Mouse (Mus musculus) embryonic facial prominence, embryonic 14.5 days (tissue): Measurements from ENCODE around the gene Dcx. TPM values are rescaled to one million over a fixed set of nuclear protein-coding genes. Genes with fewer than 3 reads are reported as not detected.

Experiments used
- ATAC-seq: fragments of 200-750 bp; cut with Nextera tagmentation; 2 replicates; pipeline ENCODE4 v1.8.0; 2017; ENCODE audit warnings: low read depth, moderate number of reproducible peaks, moderate TSS enrichment
- DNase-seq: peaks from one replicate; pipeline ENCODE4 v3.0.0-alpha.2; 2015; ENCODE audit warnings: low spot score
- H3K27ac ChIP-seq: fragments of 300-500 bp; sonication (generic); replicated peaks from 2 replicates; pipeline ENCODE4 v1.5.1; 2014; ENCODE audit warnings: low read depth, mild to moderate bottlenecking, low read length, moderate library complexity
- H3K27me3 ChIP-seq: fragments of 300-500 bp; sonication (generic); replicated peaks from 2 replicates; pipeline ENCODE4 v1.6.1; 2014; ENCODE audit warnings: low read length; ENCODE audit not compliant: control insufficient read depth, insufficient read depth
- H3K36me3 ChIP-seq: fragments of 300-500 bp; sonication (generic); 2 replicates; pipeline ENCODE4 v1.6.1; 2014; ENCODE audit warnings: low read length, mixed read lengths; ENCODE audit not compliant: control insufficient read depth, insufficient read depth
- H3K4me1 ChIP-seq: fragments of 300-500 bp; sonication (generic); 2 replicates; pipeline ENCODE4 v1.6.1; 2014; ENCODE audit warnings: antibody characterized with exemption, low read length; ENCODE audit not compliant: control insufficient read depth, insufficient read depth
- H3K4me2 ChIP-seq: fragments of 300-500 bp; sonication (generic); 2 replicates; pipeline ENCODE4 v1.6.1; 2014; ENCODE audit warnings: low read depth, mild to moderate bottlenecking, low read length, moderate library complexity, mixed read lengths
- H3K4me3 ChIP-seq: fragments of 300-500 bp; sonication (generic); 2 replicates; pipeline ENCODE4 v1.5.1; 2014; ENCODE audit warnings: low read depth, mild to moderate bottlenecking, low read length
- H3K9ac ChIP-seq: fragments of 300-500 bp; sonication (generic); 2 replicates; pipeline ENCODE4 v1.6.1; 2014; ENCODE audit warnings: low read depth, mild to moderate bottlenecking, low read length, moderate library complexity, mixed read lengths
- H3K9me3 ChIP-seq: fragments of 300-500 bp; sonication (generic); 2 replicates; pipeline ENCODE4 v1.6.1; 2016; ENCODE audit warnings: low read length; ENCODE audit not compliant: control insufficient read depth
- WGBS: fragments of 180-500 bp; shearing (Covaris S2); extraction: QIAGEN DNeasy Blood & Tissue Kit; methylation state at CpG from one replicate; pipeline ENCODE4 v1.1.7; 2014; 5-methylcytosine and 5-hydroxymethylcytosine counted together
- polyA plus RNA-seq: library from polyadenylated mRNA; unstranded; fragments of >200 nt; fragmentation: Nextera tagmentation; extraction: Ambion mirVana; gene quantifications from 2 replicates; pipeline ENCODE4 v1.2.1, GENCODE M21; 2014

Dcx gene
- polyA plus RNA-seq, 1 experiment from 2014 or later, result 27.3 TPM

DNA sequence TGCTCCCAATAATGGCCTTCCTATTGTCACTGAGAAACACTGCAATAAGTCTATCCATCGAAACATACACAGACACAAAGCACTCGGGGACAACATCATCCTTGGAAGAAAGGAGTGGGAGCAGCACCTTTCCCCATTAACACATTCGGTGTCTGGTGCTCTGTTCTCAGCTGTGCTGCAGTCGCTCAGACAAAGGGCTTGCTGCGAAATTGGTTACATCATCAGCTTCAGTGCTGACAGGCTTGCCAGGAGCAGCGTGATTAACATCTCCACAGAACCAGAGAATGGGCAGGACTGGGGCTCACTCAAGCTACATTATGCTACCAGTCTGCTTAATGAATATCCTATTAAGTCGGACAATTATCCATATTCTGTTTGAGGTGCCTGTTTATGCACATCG lies 30.8 kb downstream of the Dcx start:
- DNase-seq (no peak), ATAC-seq (peak; percentile 30; the same call in 1 of the 2 replicates)
- no peak overlapping the region for H3K9ac ChIP-seq
- no peak overlapping the region for H3K27ac ChIP-seq
- 61% methylated on average over 8 of the region's 8 CpGs for WGBS
- H3K4me1 ChIP-seq, result no peaks in the 10 kb centered on the region
- no peak overlapping the region for H3K4me2 ChIP-seq
- H3K4me3 ChIP-seq, result no peak overlapping the region
- no peaks in the 10 kb centered on the region for H3K36me3 ChIP-seq
- no peaks in the 10 kb centered on the region for H3K9me3 ChIP-seq
- H3K27me3 ChIP-seq, result peaks cover 14% of the 10 kb centered on the region

- Histone ChIP-seq H3K27me3 (peaks cover 8% of the 10 kb centered on the region; the same call in 1 of the 2 replicates), H3K36me3 (no peaks in the 10 kb centered on the region), H3K4me1 (no peaks in the 10 kb centered on the region), H3K9ac (no peak overlapping the region), H3K4me3 (no peak overlapping the region), H3K27ac (no peak overlapping the region; the same call in 1 of the 2 replicates), H3K9me3 (no peaks in the 10 kb centered on the region), H3K4me2 (no peak overlapping the region)
- DNase-seq (peak; percentile 42), ATAC-seq (peak; percentile 37; the same call in 1 of the 2 replicates)
- WGBS, result 59% methylated on average over 7 of the region's 7 CpGs
These were observed 35.5 kb downstream of the Dcx start for GRCm38 (mm10) chrX:143897363-143898285.

- ATAC-seq, result no peak; the same call in 1 of the 2 replicates
- Histone ChIP-seq H3K27me3 (peaks cover 3% of the 10 kb centered on the region; the same call in 1 of the 2 replicates), H3K9me3 (no peaks in the 10 kb centered on the region), H3K4me2 (no peak overlapping the region), H3K4me3 (no peak overlapping the region), H3K9ac (no peak overlapping the region), H3K27ac (no peak overlapping the region), H3K4me1 (no peaks in the 10 kb centered on the region), H3K36me3 (no peaks in the 10 kb centered on the region)
- no peak for DNase-seq
- 67% methylated on average over 5 of the region's 5 CpGs for WGBS
These were observed 36.2 kb downstream of the Dcx start for GRCm38 (mm10) chrX:143896936-143897335.

GRCm38 (mm10) chrX:143893180-143893579 lies 39.9 kb downstream of the Dcx start:
- Histone ChIP-seq H3K4me2 (no peak overlapping the region), H3K36me3 (no peaks in the 10 kb centered on the region), H3K9ac (no peak overlapping the region), H3K9me3 (no peaks in the 10 kb centered on the region), H3K4me3 (no peak overlapping the region), H3K27me3 (peaks cover 3% of the 10 kb centered on the region; the same call in 1 of the 2 replicates), H3K27ac (no peak overlapping the region), H3K4me1 (no peaks in the 10 kb centered on the region)
- ATAC-seq (no peak), DNase-seq (peak; percentile 52)
- 49% methylated on average over 3 of the region's 3 CpGs for WGBS

- ATAC-seq, result no peak
These were observed 47.3 kb downstream of the Dcx start for GRCm38 (mm10) chrX:143885765-143886164.

GRCm38 (mm10) chrX:143884953-143885352 lies 48.2 kb downstream of the Dcx start:
- H3K4me1 ChIP-seq, result no peaks in the 10 kb centered on the region
- H3K27me3 ChIP-seq, result peaks cover 3% of the 10 kb centered on the region
- ATAC-seq (peak; percentile 77; the same call in 1 of the 2 replicates), DNase-seq (peak; percentile 84)
- H3K36me3 ChIP-seq, result no peaks in the 10 kb centered on the region
- H3K9me3 ChIP-seq, result no peaks in the 10 kb centered on the region
- H3K4me2 ChIP-seq, result no peak overlapping the region
- H3K27ac ChIP-seq, result peak overlapping the region; percentile 44
- WGBS, result 26% methylated on average over 3 of the region's 3 CpGs
- no peak overlapping the region for H3K4me3 ChIP-seq
- no peak overlapping the region for H3K9ac ChIP-seq

More at GRCm38 (mm10) chrX:143885765-143886164, 47.3 kb downstream of the Dcx start:
- H3K4me2 ChIP-seq, result no peak overlapping the region
- DNase-seq, result peak; percentile 42
- WGBS, result 37% methylated on average over 4 of the region's 4 CpGs
- no peaks in the 10 kb centered on the region for H3K9me3 ChIP-seq
- H3K27me3 ChIP-seq, result peaks cover 3% of the 10 kb centered on the region
- no peak overlapping the region for H3K4me3 ChIP-seq
- no peak overlapping the region for H3K27ac ChIP-seq
- H3K9ac ChIP-seq, result no peak overlapping the region
- no peaks in the 10 kb centered on the region for H3K4me1 ChIP-seq
- H3K36me3 ChIP-seq, result no peaks in the 10 kb centered on the region

DNA sequence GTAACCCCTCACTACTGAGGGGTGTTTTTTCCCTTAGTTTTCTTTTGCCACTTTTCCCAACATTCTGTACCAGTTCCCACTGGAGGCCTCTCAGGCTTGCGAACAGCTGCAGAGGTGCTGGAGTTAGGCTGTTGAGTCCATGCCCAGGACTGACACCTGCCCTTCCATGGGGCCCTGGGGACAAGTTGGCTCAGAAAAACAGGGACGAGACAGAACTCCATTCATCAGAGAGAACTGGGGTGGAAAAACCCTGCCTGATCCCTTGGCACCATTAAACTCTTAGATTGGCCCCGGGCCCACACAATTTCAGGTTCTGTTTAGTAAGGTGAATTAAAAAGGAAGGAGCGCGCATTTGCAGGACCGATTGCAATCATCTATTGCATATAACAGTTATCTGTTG lies 48.8 kb downstream of the Dcx start:
- ATAC-seq, result peak; percentile 61
- 64% methylated on average over 6 of the region's 6 CpGs for WGBS

GRCm38 (mm10) chrX:143881806-143882468 lies 51.2 kb downstream of the Dcx start:
- Histone ChIP-seq H3K36me3 (no peaks in the 10 kb centered on the region), H3K9me3 (no peaks in the 10 kb centered on the region), H3K27ac (no peak overlapping the region), H3K27me3 (peaks cover 10% of the 10 kb centered on the region), H3K4me1 (no peaks in the 10 kb centered on the region), H3K9ac (no peak overlapping the region), H3K4me2 (no peak overlapping the region), H3K4me3 (no peak overlapping the region)
- DNase-seq, result no peak
- no peak for ATAC-seq
- WGBS, result 82% methylated on average over 4 of the region's 4 CpGs

More for the DNA sequence above, 48.8 kb downstream of the Dcx start:
- DNase-seq, result no peak
- H3K9ac ChIP-seq, result no peak overlapping the region
- H3K27ac ChIP-seq, result peak overlapping the region; percentile 44; the same call in 1 of the 2 replicates
- H3K9me3 ChIP-seq, result no peaks in the 10 kb centered on the region
- peaks cover 7% of the 10 kb centered on the region for H3K27me3 ChIP-seq
- no peaks in the 10 kb centered on the region for H3K36me3 ChIP-seq
- no peak overlapping the region for H3K4me3 ChIP-seq
- 0 out of 2 replicates have a peak overlapping the region, but pooled peaks have one; percentile 10 for H3K4me2 ChIP-seq
- no peaks in the 10 kb centered on the region for H3K4me1 ChIP-seq
